Mouse (Mus musculus): ENCODE measurements around the gene Nudt22. TPM values are rescaled to one million over a fixed set of nuclear protein-coding genes. Genes with fewer than 3 reads are reported as not detected.

Gene Nudt22
- polyA plus RNA-seq, 1 experiment from 2014 or later: 22.3 TPM

GRCm38 (mm10) chr19:6970460-6971085 lies 25.3 kb downstream of the Nudt22 start:
- H3K9me3 ChIP-seq (ENCODE audit: control insufficient read depth, low read length): no peaks in the 10 kb centered on the region
- H3K4me2 ChIP-seq (ENCODE audit: low read depth, severe bottlenecking): peak overlapping the region; percentile 69
- no peak for ATAC-seq (ENCODE audit: insufficient number of reproducible peaks, low FRiP score, low TSS enrichment, low read depth)
- DNase-seq (ENCODE audit: low spot score): no peak
- 0 out of 2 replicates have a peak overlapping the region, but pooled peaks have one; percentile 8 for H3K27ac ChIP-seq (replicated peaks; ENCODE audit: low read depth, low read length)
- no peak overlapping the region for H3K9ac ChIP-seq (ENCODE audit: low read length)
- peaks cover 2% of the 10 kb centered on the region; the same call in 1 of the 2 replicates for H3K36me3 ChIP-seq (ENCODE audit: control insufficient read depth, insufficient read depth, low read length)
- WGBS: 23% methylated on average over 11 of the region's 11 CpGs
- H3K4me1 ChIP-seq (ENCODE audit: control insufficient read depth, insufficient read depth, low read length): peaks cover 27% of the 10 kb centered on the region
- H3K4me3 ChIP-seq (ENCODE audit: low read depth, low read length): peak overlapping the region; percentile 58
- H3K27me3 ChIP-seq (ENCODE audit: control insufficient read depth, insufficient read depth, low read length): no peaks in the 10 kb centered on the region; the same call in 1 of the 2 replicates

- H3K9ac ChIP-seq (ENCODE audit: low read length): peak overlapping the region; percentile 73
- peaks cover 2% of the 10 kb centered on the region; the same call in 1 of the 2 replicates for H3K36me3 ChIP-seq (ENCODE audit: control insufficient read depth, insufficient read depth, low read length)
- 0% methylated on average over 55 of the region's 55 CpGs for WGBS
- ATAC-seq (ENCODE audit: insufficient number of reproducible peaks, low FRiP score, low TSS enrichment, low read depth) (peak; percentile 58; the same call in 1 of the 2 replicates), DNase-seq (ENCODE audit: low spot score) (peak; percentile 80)
- peaks cover 27% of the 10 kb centered on the region for H3K4me1 ChIP-seq (ENCODE audit: control insufficient read depth, insufficient read depth, low read length)
- no peak overlapping the region for H3K27ac ChIP-seq (replicated peaks; ENCODE audit: low read depth, low read length)
- H3K4me2 ChIP-seq (ENCODE audit: low read depth, severe bottlenecking): peak overlapping the region; percentile 69
- H3K27me3 ChIP-seq (ENCODE audit: control insufficient read depth, insufficient read depth, low read length): no peaks in the 10 kb centered on the region; the same call in 1 of the 2 replicates
- no peaks in the 10 kb centered on the region for H3K9me3 ChIP-seq (ENCODE audit: control insufficient read depth, low read length)
- H3K4me3 ChIP-seq (ENCODE audit: low read depth, low read length): peak overlapping the region; percentile 58
These were observed 26.1 kb downstream of the Nudt22 start for GRCm38 (mm10) chr19:6969665-6970381.

- H3K4me2 ChIP-seq (ENCODE audit: low read depth, severe bottlenecking): peak overlapping the region; percentile 69
- H3K36me3 ChIP-seq (ENCODE audit: control insufficient read depth, insufficient read depth, low read length): peaks cover 2% of the 10 kb centered on the region; the same call in 1 of the 2 replicates
- DNase-seq (ENCODE audit: low spot score) (no peak), ATAC-seq (ENCODE audit: insufficient number of reproducible peaks, low FRiP score, low TSS enrichment, low read depth) (0 out of 2 replicates have a peak, but pooled peaks have one; percentile 5)
- peaks cover 27% of the 10 kb centered on the region for H3K4me1 ChIP-seq (ENCODE audit: control insufficient read depth, insufficient read depth, low read length)
- 1% methylated on average over 20 of the region's 20 CpGs for WGBS
- peak overlapping the region; percentile 73 for H3K9ac ChIP-seq (ENCODE audit: low read length)
- no peaks in the 10 kb centered on the region; the same call in 1 of the 2 replicates for H3K27me3 ChIP-seq (ENCODE audit: control insufficient read depth, insufficient read depth, low read length)
- no peaks in the 10 kb centered on the region for H3K9me3 ChIP-seq (ENCODE audit: control insufficient read depth, low read length)
- peak overlapping the region; percentile 58 for H3K4me3 ChIP-seq (ENCODE audit: low read depth, low read length)
- H3K27ac ChIP-seq (replicated peaks; ENCODE audit: low read depth, low read length): no peak overlapping the region
These were observed 26.6 kb downstream of the Nudt22 start for GRCm38 (mm10) chr19:6969291-6969664.

DNA sequence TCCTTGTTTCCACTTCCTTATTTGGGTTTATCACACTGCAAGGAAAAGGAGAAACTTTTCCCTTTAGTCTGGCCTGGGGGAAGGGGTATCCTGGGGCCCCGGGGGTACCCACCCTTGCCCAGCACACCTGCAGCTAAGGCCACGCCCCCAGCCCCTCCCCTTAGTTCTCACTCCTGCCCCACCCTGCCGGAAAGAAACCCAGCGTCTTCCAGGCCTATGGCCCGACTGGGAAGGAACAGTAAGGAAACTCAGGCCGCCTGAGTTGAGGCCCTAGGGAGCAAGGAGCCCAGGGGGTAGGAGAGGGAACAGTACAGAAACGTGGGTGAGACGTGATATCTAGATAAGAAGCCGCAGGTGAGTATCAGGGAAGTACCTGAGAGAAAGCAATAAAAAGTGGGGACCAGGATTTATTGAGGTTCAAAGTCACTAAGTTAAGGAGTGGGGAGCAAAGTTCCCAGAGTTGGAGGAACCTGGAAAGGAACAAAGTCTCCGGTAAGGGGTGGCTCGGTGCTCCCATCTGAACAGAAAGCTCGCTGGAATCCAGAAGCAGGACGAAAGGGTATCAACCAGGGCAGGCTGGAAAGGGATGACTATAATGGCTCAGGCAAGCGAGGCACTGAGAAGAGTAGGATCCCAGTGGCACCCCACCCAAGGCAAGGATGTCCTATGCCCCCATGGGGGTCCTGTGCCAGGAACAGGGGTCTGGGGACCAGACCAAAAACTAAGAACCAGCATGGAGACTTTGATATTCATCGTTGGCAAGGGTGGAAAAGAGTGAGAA lies 27.2 kb downstream of the Nudt22 start:
- peak overlapping the region; percentile 58 for H3K4me3 ChIP-seq (ENCODE audit: low read depth, low read length)
- H3K36me3 ChIP-seq (ENCODE audit: control insufficient read depth, insufficient read depth, low read length): peaks cover 2% of the 10 kb centered on the region; the same call in 1 of the 2 replicates
- peaks cover 27% of the 10 kb centered on the region for H3K4me1 ChIP-seq (ENCODE audit: control insufficient read depth, insufficient read depth, low read length)
- H3K9ac ChIP-seq (ENCODE audit: low read length): peak overlapping the region; percentile 73
- H3K9me3 ChIP-seq (ENCODE audit: control insufficient read depth, low read length): no peaks in the 10 kb centered on the region
- H3K4me2 ChIP-seq (ENCODE audit: low read depth, severe bottlenecking): peak overlapping the region; percentile 69
- 11% methylated on average over 15 of the region's 15 CpGs for WGBS
- H3K27me3 ChIP-seq (ENCODE audit: control insufficient read depth, insufficient read depth, low read length): no peaks in the 10 kb centered on the region; the same call in 1 of the 2 replicates
- DNase-seq (ENCODE audit: low spot score): no peak
- ATAC-seq (ENCODE audit: insufficient number of reproducible peaks, low FRiP score, low TSS enrichment, low read depth): no peak
- H3K27ac ChIP-seq (replicated peaks; ENCODE audit: low read depth, low read length): no peak overlapping the region

- no peak for ATAC-seq (ENCODE audit: insufficient number of reproducible peaks, low FRiP score, low TSS enrichment, low read depth)
- H3K27ac ChIP-seq (replicated peaks; ENCODE audit: low read depth, low read length): no peak overlapping the region
- DNase-seq (ENCODE audit: low spot score): no peak
- peaks cover 5% of the 10 kb centered on the region; the same call in 1 of the 2 replicates for H3K36me3 ChIP-seq (ENCODE audit: control insufficient read depth, insufficient read depth, low read length)
- WGBS: 85% methylated on average over 10 of the region's 10 CpGs
- H3K4me2 ChIP-seq (ENCODE audit: low read depth, severe bottlenecking): no peak overlapping the region
- no peak overlapping the region for H3K9ac ChIP-seq (ENCODE audit: low read length)
- no peak overlapping the region for H3K4me3 ChIP-seq (ENCODE audit: low read depth, low read length)
- H3K9me3 ChIP-seq (ENCODE audit: control insufficient read depth, low read length): no peaks in the 10 kb centered on the region
- H3K4me1 ChIP-seq (ENCODE audit: control insufficient read depth, insufficient read depth, low read length): peaks cover 9% of the 10 kb centered on the region; the same call in 1 of the 2 replicates
- no peaks in the 10 kb centered on the region for H3K27me3 ChIP-seq (ENCODE audit: control insufficient read depth, insufficient read depth, low read length)
These were observed 39.5 kb downstream of the Nudt22 start for GRCm38 (mm10) chr19:6956461-6956860.

DNA sequence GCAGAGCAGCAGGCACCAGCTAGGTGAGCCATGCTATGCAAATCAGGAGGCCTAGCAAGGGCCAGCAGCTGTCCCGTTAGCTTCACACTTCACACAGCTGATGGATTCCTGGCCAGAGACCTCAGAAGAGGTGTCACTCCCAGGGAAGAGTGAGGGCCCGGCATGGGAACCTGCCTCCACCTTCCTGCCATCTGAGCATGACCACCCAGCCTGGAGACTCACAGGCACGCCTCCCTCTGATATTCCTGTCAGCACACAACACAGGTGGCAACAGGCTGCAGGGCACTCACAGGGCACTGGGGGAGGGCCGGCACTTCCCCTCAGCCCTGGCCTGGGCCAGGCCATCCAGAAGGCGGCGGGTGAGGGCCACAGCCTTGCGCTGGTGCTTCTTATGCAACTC lies 40.5 kb downstream of the Nudt22 start:
- ATAC-seq (ENCODE audit: insufficient number of reproducible peaks, low FRiP score, low TSS enrichment, low read depth) (no peak), DNase-seq (ENCODE audit: low spot score) (no peak)
- no peak overlapping the region for H3K4me2 ChIP-seq (ENCODE audit: low read depth, severe bottlenecking)
- no peaks in the 10 kb centered on the region for H3K27me3 ChIP-seq (ENCODE audit: control insufficient read depth, insufficient read depth, low read length)
- H3K4me3 ChIP-seq (ENCODE audit: low read depth, low read length): no peak overlapping the region
- H3K4me1 ChIP-seq (ENCODE audit: control insufficient read depth, insufficient read depth, low read length): peaks cover 9% of the 10 kb centered on the region; the same call in 1 of the 2 replicates
- H3K9ac ChIP-seq (ENCODE audit: low read length): no peak overlapping the region
- no peaks in the 10 kb centered on the region for H3K9me3 ChIP-seq (ENCODE audit: control insufficient read depth, low read length)
- H3K27ac ChIP-seq (replicated peaks; ENCODE audit: low read depth, low read length): no peak overlapping the region
- H3K36me3 ChIP-seq (ENCODE audit: control insufficient read depth, insufficient read depth, low read length): peaks cover 5% of the 10 kb centered on the region; the same call in 1 of the 2 replicates
- WGBS: 67% methylated on average over 7 of the region's 7 CpGs

- H3K9ac ChIP-seq (ENCODE audit: low read length): no peak overlapping the region
- no peaks in the 10 kb centered on the region for H3K27me3 ChIP-seq (ENCODE audit: control insufficient read depth, insufficient read depth, low read length)
- 55% methylated on average over 9 of the region's 9 CpGs for WGBS
- H3K4me1 ChIP-seq (ENCODE audit: control insufficient read depth, insufficient read depth, low read length): peaks cover 9% of the 10 kb centered on the region; the same call in 1 of the 2 replicates
- H3K9me3 ChIP-seq (ENCODE audit: control insufficient read depth, low read length): no peaks in the 10 kb centered on the region
- no peak for ATAC-seq (ENCODE audit: insufficient number of reproducible peaks, low FRiP score, low TSS enrichment, low read depth)
- peaks cover 5% of the 10 kb centered on the region; the same call in 1 of the 2 replicates for H3K36me3 ChIP-seq (ENCODE audit: control insufficient read depth, insufficient read depth, low read length)
- no peak overlapping the region for H3K4me3 ChIP-seq (ENCODE audit: low read depth, low read length)
- DNase-seq (ENCODE audit: low spot score): peak; percentile 39
- H3K27ac ChIP-seq (replicated peaks; ENCODE audit: low read depth, low read length): no peak overlapping the region
- 0 out of 2 replicates have a peak overlapping the region, but pooled peaks have one; percentile 2 for H3K4me2 ChIP-seq (ENCODE audit: low read depth, severe bottlenecking)
These were observed 41.9 kb downstream of the Nudt22 start for GRCm38 (mm10) chr19:6954046-6954445.

- H3K4me2 ChIP-seq (ENCODE audit: low read depth, severe bottlenecking): peak overlapping the region; percentile 79
- no peak overlapping the region; the same call in 1 of the 2 replicates for H3K27ac ChIP-seq (replicated peaks; ENCODE audit: low read depth, low read length)
- H3K27me3 ChIP-seq (ENCODE audit: control insufficient read depth, insufficient read depth, low read length): no peaks in the 10 kb centered on the region
- no peak overlapping the region; the same call in 1 of the 2 replicates for H3K9ac ChIP-seq (ENCODE audit: low read length)
- ATAC-seq (ENCODE audit: insufficient number of reproducible peaks, low FRiP score, low TSS enrichment, low read depth) (no peak), DNase-seq (ENCODE audit: low spot score) (no peak)
- WGBS: 11% methylated on average over 3 of the region's 3 CpGs
- peak overlapping the region; percentile 63; the same call in 1 of the 2 replicates for H3K4me3 ChIP-seq (ENCODE audit: low read depth, low read length)
- H3K36me3 ChIP-seq (ENCODE audit: control insufficient read depth, insufficient read depth, low read length): peaks cover 5% of the 10 kb centered on the region; the same call in 1 of the 2 replicates
- H3K9me3 ChIP-seq (ENCODE audit: control insufficient read depth, low read length): no peaks in the 10 kb centered on the region
- peaks cover 9% of the 10 kb centered on the region; the same call in 1 of the 2 replicates for H3K4me1 ChIP-seq (ENCODE audit: control insufficient read depth, insufficient read depth, low read length)
These were observed 43.2 kb downstream of the Nudt22 start for GRCm38 (mm10) chr19:6952712-6953037.
